Mouse (Mus musculus): ENCODE data around the gene Gm19426. TPM values are rescaled to one million over a fixed set of nuclear protein-coding genes. Genes with fewer than 3 reads are reported as not detected.
A peak's percentile ranks its signal among the peaks of the same experiment; 100 is the strongest.

Gene Gm19426
- polyA plus RNA-seq, 1 experiment from 2014 or later, result 5.6 TPM

DNA sequence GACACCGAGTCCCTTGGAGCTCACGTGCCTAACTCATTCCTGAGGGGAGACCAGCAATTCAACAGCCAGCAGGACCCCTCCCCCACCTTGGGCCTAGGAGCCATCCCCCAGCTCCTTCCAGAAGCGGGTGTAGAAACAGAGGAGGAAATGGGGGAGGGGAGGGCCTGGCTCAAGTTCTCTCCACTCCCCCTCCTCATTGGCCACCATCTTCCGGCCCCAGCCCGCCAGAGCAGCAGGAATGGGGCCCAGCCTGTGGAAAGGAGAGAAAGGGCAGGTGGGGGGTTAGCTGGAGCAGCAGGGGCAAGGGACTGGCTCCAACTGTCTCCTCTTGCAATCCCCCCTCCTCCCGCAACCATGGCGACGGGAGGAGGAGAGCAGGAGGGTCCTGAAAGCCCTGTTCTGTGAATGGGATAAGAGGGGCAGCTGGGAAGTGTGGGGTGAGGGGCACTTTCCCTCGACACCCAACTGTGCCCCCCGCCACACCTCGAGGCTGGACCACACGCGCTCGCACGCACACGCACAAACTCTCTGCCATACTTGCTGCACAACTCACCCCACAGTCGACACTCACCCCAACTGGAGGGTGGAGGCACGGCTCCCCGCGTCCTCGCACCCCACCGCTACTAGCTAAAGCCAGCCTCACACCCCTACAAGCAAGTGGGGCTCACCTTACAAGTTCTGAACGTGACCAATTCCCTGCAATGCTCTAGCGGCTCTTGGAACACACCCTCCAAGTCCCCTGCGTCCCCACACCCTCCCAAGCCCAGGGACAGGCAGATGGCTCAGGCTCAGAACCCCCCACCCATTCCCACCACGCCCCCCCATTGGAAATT lies 788 bp downstream of the Gm19426 start:
- peak; percentile 62 for DNase-seq (ENCODE audit: low spot score)
- WGBS, result 2% methylated on average over 22 of the region's 26 CpGs
- Histone ChIP-seq H3K4me1 (ENCODE audit: insufficient read depth, low read depth, low read length) (peaks cover 19% of the 10 kb centered on the region), H3K4me3 (ENCODE audit: low read depth, low read length) (peak overlapping the region; percentile 84), H3K4me2 (replicated peaks; ENCODE audit: low read depth, low read length) (peak overlapping the region; percentile 91), H3K36me3 (ENCODE audit: insufficient read depth, low read length) (no peaks in the 10 kb centered on the region), H3K9ac (replicated peaks; ENCODE audit: low read depth) (peak overlapping the region; percentile 71), H3K9me3 (ENCODE audit: low read length) (no peaks in the 10 kb centered on the region), H3K27ac (ENCODE audit: low read length) (peak overlapping the region; percentile 91), H3K27me3 (replicated peaks; ENCODE audit: insufficient read depth, low read length) (no peaks in the 10 kb centered on the region)
- peak; percentile 14 for ATAC-seq
- TF ChIP-seq CTCF (IDR thresholded peaks at IDR 0.05), result no peak
- TF ChIP-seq EP300 (IDR thresholded peaks at IDR 0.05), result no peak

DNA sequence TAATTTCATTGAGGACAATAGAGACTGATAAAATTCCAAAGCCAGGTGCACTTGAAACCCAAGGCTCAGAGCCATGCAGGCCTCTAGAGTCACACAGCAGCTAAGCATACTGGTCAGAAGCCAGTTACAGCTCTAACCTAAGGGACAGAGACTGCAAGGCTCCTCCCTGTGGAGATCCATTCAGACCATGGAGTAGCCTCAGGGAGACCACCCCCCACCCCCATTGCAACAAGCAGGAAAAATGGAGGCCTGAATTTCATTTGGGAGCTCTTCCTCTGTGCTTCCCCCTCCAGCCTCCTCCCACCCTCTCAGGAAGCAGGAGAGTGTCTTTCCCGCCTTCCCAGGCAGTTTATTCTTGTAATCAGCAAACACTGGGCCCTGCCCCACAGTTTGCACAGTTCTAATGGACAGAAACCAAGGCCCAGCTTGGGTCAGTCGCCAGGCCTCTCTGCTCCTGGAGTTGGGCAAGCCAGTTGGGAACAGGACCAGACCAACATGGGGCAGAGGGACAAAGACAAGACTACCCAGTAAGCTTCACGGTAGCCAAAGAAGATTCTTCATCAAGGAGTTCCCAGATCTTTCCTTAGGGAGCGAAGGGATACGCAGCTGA lies 1.5 kb downstream of the Gm19426 start:
- peak overlapping the region; percentile 91 for H3K27ac ChIP-seq (ENCODE audit: low read length)
- no peak overlapping the region for H3K9ac ChIP-seq (replicated peaks; ENCODE audit: low read depth)
- H3K4me2 ChIP-seq (replicated peaks; ENCODE audit: low read depth, low read length), result peak overlapping the region; percentile 91
- 1% methylated on average over 5 of the region's 5 CpGs for WGBS
- DNase-seq (ENCODE audit: low spot score), result peak; percentile 42
- ATAC-seq, result no peak
- peaks cover 25% of the 10 kb centered on the region for H3K4me1 ChIP-seq (ENCODE audit: insufficient read depth, low read depth, low read length)
- H3K36me3 ChIP-seq (ENCODE audit: insufficient read depth, low read length), result no peaks in the 10 kb centered on the region
- no peak for TF ChIP-seq EP300 (IDR thresholded peaks at IDR 0.05)
- no peak for TF ChIP-seq CTCF (IDR thresholded peaks at IDR 0.05)
- H3K9me3 ChIP-seq (ENCODE audit: low read length), result no peaks in the 10 kb centered on the region
- H3K4me3 ChIP-seq (ENCODE audit: low read depth, low read length), result peak overlapping the region; percentile 84
- H3K27me3 ChIP-seq (replicated peaks; ENCODE audit: insufficient read depth, low read length), result no peaks in the 10 kb centered on the region

- H3K27ac ChIP-seq (ENCODE audit: low read length), result no peak overlapping the region
- peak; percentile 62 for DNase-seq (ENCODE audit: low spot score)
- no peak overlapping the region for H3K4me3 ChIP-seq (ENCODE audit: low read depth, low read length)
- H3K27me3 ChIP-seq (replicated peaks; ENCODE audit: insufficient read depth, low read length), result 0 out of 2 replicates have a peak, but pooled peaks cover under 1% of the 10 kb centered on the region
- TF ChIP-seq EP300 (IDR thresholded peaks at IDR 0.05) (no peak), CTCF (IDR thresholded peaks at IDR 0.05) (peak; percentile 58)
- WGBS, result 50% methylated on average over 15 of the region's 15 CpGs
- peak overlapping the region; percentile 9; the same call in 1 of the 2 replicates for H3K4me2 ChIP-seq (replicated peaks; ENCODE audit: low read depth, low read length)
- H3K9me3 ChIP-seq (ENCODE audit: low read length), result no peaks in the 10 kb centered on the region
- H3K36me3 ChIP-seq (ENCODE audit: insufficient read depth, low read length), result no peaks in the 10 kb centered on the region
- no peak for ATAC-seq
- H3K9ac ChIP-seq (replicated peaks; ENCODE audit: low read depth), result no peak overlapping the region
- peaks cover 25% of the 10 kb centered on the region for H3K4me1 ChIP-seq (ENCODE audit: insufficient read depth, low read depth, low read length)
Measured at GRCm38 (mm10) chr2:84740608-84741333, 2.7 kb downstream of the Gm19426 start.

GRCm38 (mm10) chr2:84738271-84738911 lies 5.1 kb downstream of the Gm19426 start:
- 0 out of 2 replicates have a peak, but pooled peaks have one; percentile 15 for ATAC-seq
- H3K4me2 ChIP-seq (replicated peaks; ENCODE audit: low read depth, low read length), result peak overlapping the region; percentile 48
- DNase-seq (ENCODE audit: low spot score), result peak; percentile 72
- H3K9ac ChIP-seq (replicated peaks; ENCODE audit: low read depth), result no peak overlapping the region
- H3K4me3 ChIP-seq (ENCODE audit: low read depth, low read length), result peak overlapping the region; percentile 10; the same call in 1 of the 2 replicates
- no peak for TF ChIP-seq EP300 (IDR thresholded peaks at IDR 0.05)
- peak; percentile 76 for TF ChIP-seq CTCF (IDR thresholded peaks at IDR 0.05)
- 2% methylated on average over 12 of the region's 12 CpGs for WGBS
- H3K4me1 ChIP-seq (ENCODE audit: insufficient read depth, low read depth, low read length), result peaks cover 28% of the 10 kb centered on the region
- H3K27ac ChIP-seq (ENCODE audit: low read length), result no peak overlapping the region
- H3K27me3 ChIP-seq (replicated peaks; ENCODE audit: insufficient read depth, low read length), result 0 out of 2 replicates have a peak, but pooled peaks cover 11% of the 10 kb centered on the region
- H3K36me3 ChIP-seq (ENCODE audit: insufficient read depth, low read length), result no peaks in the 10 kb centered on the region
- no peaks in the 10 kb centered on the region for H3K9me3 ChIP-seq (ENCODE audit: low read length)

GRCm38 (mm10) chr2:84737451-84737925 lies 6.0 kb downstream of the Gm19426 start:
- Histone ChIP-seq H3K9ac (replicated peaks; ENCODE audit: low read depth) (no peak overlapping the region), H3K4me2 (replicated peaks; ENCODE audit: low read depth, low read length) (no peak overlapping the region; the same call in 1 of the 2 replicates), H3K4me3 (ENCODE audit: low read depth, low read length) (no peak overlapping the region), H3K9me3 (ENCODE audit: low read length) (no peaks in the 10 kb centered on the region), H3K27me3 (replicated peaks; ENCODE audit: insufficient read depth, low read length) (0 out of 2 replicates have a peak, but pooled peaks cover 11% of the 10 kb centered on the region), H3K36me3 (ENCODE audit: insufficient read depth, low read length) (no peaks in the 10 kb centered on the region), H3K4me1 (ENCODE audit: insufficient read depth, low read depth, low read length) (peaks cover 26% of the 10 kb centered on the region), H3K27ac (ENCODE audit: low read length) (no peak overlapping the region)
- 4% methylated on average over 8 of the region's 8 CpGs for WGBS
- TF ChIP-seq EP300 (IDR thresholded peaks at IDR 0.05) (no peak), CTCF (IDR thresholded peaks at IDR 0.05) (peak; percentile 56)
- ATAC-seq (peak; percentile 10; the same call in 1 of the 2 replicates), DNase-seq (ENCODE audit: low spot score) (no peak)

Measured in lung, postnatal 0 days (tissue).